Mouse (Mus musculus) kidney, postnatal 10 days (tissue): Measurements from ENCODE around the gene Fga.

Experiments
- DNase-seq: peaks from one replicate; pipeline ENCODE4 v3.0.0; 2021; ENCODE audit warnings: mixed read lengths

The Fga gene

GRCm38 (mm10) chr3:83025475-83026301 is at the start of gene Fga:
Gene Fga (plus strand): TSS chr3:83026076.
- peak; percentile 50 for DNase-seq

- DNase-seq = peak; percentile 66
These were observed 45.1 kb upstream of the Fga start for GRCm38 (mm10) chr3:82980818-82981217.

GRCm38 (mm10) chr3:82981861-82982260 is 44.0 kb upstream of the Fga start:
- no peak for DNase-seq

- DNase-seq = no peak
These were observed 41.0 kb upstream of the Fga start for GRCm38 (mm10) chr3:82984840-82985239.

- DNase-seq = no peak
These were observed 33.9 kb upstream of the Fga start for GRCm38 (mm10) chr3:82991963-82992362.

- no peak for DNase-seq
These were observed 32.9 kb upstream of the Fga start for GRCm38 (mm10) chr3:82992956-82993355.

GRCm38 (mm10) chr3:82995368-82995767 is 30.5 kb upstream of the Fga start:
- peak; percentile 83 for DNase-seq

GRCm38 (mm10) chr3:82996656-82997055 is 29.2 kb upstream of the Fga start:
- no peak for DNase-seq

GRCm38 (mm10) chr3:82998772-82999463 is 27.0 kb upstream of the Fga start:
- DNase-seq = peak; percentile 52

- no peak for DNase-seq
These were observed 25.9 kb upstream of the Fga start for GRCm38 (mm10) chr3:82999995-83000394.

GRCm38 (mm10) chr3:83002191-83002590 is 23.7 kb upstream of the Fga start:
- peak; percentile 57 for DNase-seq

- no peak for DNase-seq
These were observed 22.8 kb upstream of the Fga start for GRCm38 (mm10) chr3:83003068-83003467.

GRCm38 (mm10) chr3:83004801-83005200 is 21.1 kb upstream of the Fga start:
- no peak for DNase-seq

- no peak for DNase-seq
These were observed 18.3 kb upstream of the Fga start, which contains the start of gene Fgg for GRCm38 (mm10) chr3:83007557-83007956. Gene Fgg (plus strand): TSS chr3:83007724.

GRCm38 (mm10) chr3:83010291-83010690 is 15.6 kb upstream of the Fga start:
- no peak for DNase-seq

- DNase-seq = no peak
These were observed 14.7 kb upstream of the Fga start for GRCm38 (mm10) chr3:83011136-83011535.

GRCm38 (mm10) chr3:83011565-83011964 is 14.3 kb upstream of the Fga start:
- DNase-seq = no peak

GRCm38 (mm10) chr3:83012636-83013035 is 13.2 kb upstream of the Fga start:
- DNase-seq = no peak

- no peak for DNase-seq
These were observed 11.9 kb upstream of the Fga start for GRCm38 (mm10) chr3:83013951-83014350.

GRCm38 (mm10) chr3:83016236-83016635 is 9.6 kb upstream of the Fga start:
- no peak for DNase-seq

GRCm38 (mm10) chr3:83020387-83020786 is 5.5 kb upstream of the Fga start:
- DNase-seq = no peak

GRCm38 (mm10) chr3:83021176-83021575 is 4.7 kb upstream of the Fga start:
- DNase-seq = no peak

GRCm38 (mm10) chr3:83025036-83025435 is 840 bp upstream of the Fga start:
- no peak for DNase-seq
